Mouse (Mus musculus): ENCODE measurements around the gene Mlec. TPM values are rescaled to one million over a fixed set of nuclear protein-coding genes. Genes with fewer than 3 reads are reported as not detected.

The Mlec gene
- 43.6 and 44.4 TPM in 2 replicates for polyA plus RNA-seq (2015; fragmentation: Nextera tagmentation; extraction: Ambion mirVana)

GRCm38 (mm10) chr5:115158040-115158983 is at the start of gene Mlec:
Gene Mlec, minus strand, starts transcription at chr5:115158179.
- TF ChIP-seq CTCF (IDR thresholded peaks at IDR 0.05; ENCODE audit: low read depth) = peak; percentile 26; the same call in 1 of the 2 replicates
- Histone ChIP-seq H3K4me1 (replicated peaks; ENCODE audit: insufficient read depth, low read length) (peaks cover 36% of the 10 kb centered on the region), H3K4me3 (replicated peaks; ENCODE audit: low read depth, low read length) (peak within 1 kb of the TSS; percentile 93), H3K27ac (peak within 1 kb of the TSS; percentile 96), H3K4me2 (ENCODE audit: low read length) (peak within 1 kb of the TSS; percentile 67), H3K9me3 (replicated peaks; ENCODE audit: low read length) (no peaks in the 10 kb centered on the region), H3K36me3 (ENCODE audit: insufficient read depth, low read length) (no peaks in the 10 kb centered on the region), H3K9ac (ENCODE audit: low read depth, low read length) (peak within 1 kb of the TSS; percentile 96), H3K27me3 (ENCODE audit: insufficient read depth, low read length) (no peaks in the 10 kb centered on the region)
- under 1% methylated on average over 74 of the region's 78 CpGs for WGBS
- DNase-seq (ENCODE audit: low spot score) (peak; percentile 99), ATAC-seq (replicated peaks; ENCODE audit: low FRiP score, low read depth) (peak; percentile 98)

- no peak overlapping the region for H3K4me3 ChIP-seq (replicated peaks; ENCODE audit: low read depth, low read length)
- H3K9me3 ChIP-seq (replicated peaks; ENCODE audit: low read length) = no peaks in the 10 kb centered on the region
- H3K27me3 ChIP-seq (ENCODE audit: insufficient read depth, low read length) = no peaks in the 10 kb centered on the region; the same call in 1 of the 2 replicates
- H3K4me2 ChIP-seq (ENCODE audit: low read length) = no peak overlapping the region
- ATAC-seq (replicated peaks; ENCODE audit: low FRiP score, low read depth) (no peak), DNase-seq (ENCODE audit: low spot score) (no peak)
- H3K9ac ChIP-seq (ENCODE audit: low read depth, low read length) = no peak overlapping the region
- TF ChIP-seq CTCF (IDR thresholded peaks at IDR 0.05; ENCODE audit: low read depth) = 0 out of 2 replicates have a peak, but pooled peaks have one; percentile 18
- 0 out of 2 replicates have a peak, but pooled peaks cover 3% of the 10 kb centered on the region for H3K4me1 ChIP-seq (replicated peaks; ENCODE audit: insufficient read depth, low read length)
- no peak overlapping the region for H3K27ac ChIP-seq
- 61% methylated on average over 5 of the region's 5 CpGs for WGBS
- no peaks in the 10 kb centered on the region for H3K36me3 ChIP-seq (ENCODE audit: insufficient read depth, low read length)
Observed at GRCm38 (mm10) chr5:115207244-115207643, 49.3 kb upstream of the Mlec start.

- Histone ChIP-seq H3K4me1 (replicated peaks; ENCODE audit: insufficient read depth, low read length) (0 out of 2 replicates have a peak, but pooled peaks cover 3% of the 10 kb centered on the region), H3K4me3 (replicated peaks; ENCODE audit: low read depth, low read length) (peak overlapping the region; percentile 31), H3K27me3 (ENCODE audit: insufficient read depth, low read length) (no peaks in the 10 kb centered on the region; the same call in 1 of the 2 replicates), H3K36me3 (ENCODE audit: insufficient read depth, low read length) (no peaks in the 10 kb centered on the region), H3K4me2 (ENCODE audit: low read length) (peak overlapping the region; percentile 64), H3K9me3 (replicated peaks; ENCODE audit: low read length) (no peaks in the 10 kb centered on the region), H3K9ac (ENCODE audit: low read depth, low read length) (peak overlapping the region; percentile 41), H3K27ac (no peak overlapping the region)
- DNase-seq (ENCODE audit: low spot score) (peak; percentile 58), ATAC-seq (replicated peaks; ENCODE audit: low FRiP score, low read depth) (no peak; the same call in 1 of the 2 replicates)
- no peak for TF ChIP-seq CTCF (IDR thresholded peaks at IDR 0.05; ENCODE audit: low read depth)
- WGBS = 3% methylated on average over 31 of the region's 31 CpGs
Observed at GRCm38 (mm10) chr5:115204562-115205311, 46.8 kb upstream of the Mlec start.

- Histone ChIP-seq H3K36me3 (ENCODE audit: insufficient read depth, low read length) (no peaks in the 10 kb centered on the region), H3K27ac (no peak overlapping the region), H3K9me3 (replicated peaks; ENCODE audit: low read length) (no peaks in the 10 kb centered on the region), H3K27me3 (ENCODE audit: insufficient read depth, low read length) (no peaks in the 10 kb centered on the region; the same call in 1 of the 2 replicates), H3K4me1 (replicated peaks; ENCODE audit: insufficient read depth, low read length) (0 out of 2 replicates have a peak, but pooled peaks cover 3% of the 10 kb centered on the region), H3K9ac (ENCODE audit: low read depth, low read length) (no peak overlapping the region), H3K4me2 (ENCODE audit: low read length) (peak overlapping the region; percentile 64), H3K4me3 (replicated peaks; ENCODE audit: low read depth, low read length) (peak overlapping the region; percentile 31)
- ATAC-seq (replicated peaks; ENCODE audit: low FRiP score, low read depth) (peak; percentile 40; the same call in 1 of the 2 replicates), DNase-seq (ENCODE audit: low spot score) (peak; percentile 55)
- no peak for TF ChIP-seq CTCF (IDR thresholded peaks at IDR 0.05; ENCODE audit: low read depth)
- WGBS = 12% methylated on average over 23 of the region's 23 CpGs
Observed at GRCm38 (mm10) chr5:115203735-115204561, 46.0 kb upstream of the Mlec start.

DNA sequence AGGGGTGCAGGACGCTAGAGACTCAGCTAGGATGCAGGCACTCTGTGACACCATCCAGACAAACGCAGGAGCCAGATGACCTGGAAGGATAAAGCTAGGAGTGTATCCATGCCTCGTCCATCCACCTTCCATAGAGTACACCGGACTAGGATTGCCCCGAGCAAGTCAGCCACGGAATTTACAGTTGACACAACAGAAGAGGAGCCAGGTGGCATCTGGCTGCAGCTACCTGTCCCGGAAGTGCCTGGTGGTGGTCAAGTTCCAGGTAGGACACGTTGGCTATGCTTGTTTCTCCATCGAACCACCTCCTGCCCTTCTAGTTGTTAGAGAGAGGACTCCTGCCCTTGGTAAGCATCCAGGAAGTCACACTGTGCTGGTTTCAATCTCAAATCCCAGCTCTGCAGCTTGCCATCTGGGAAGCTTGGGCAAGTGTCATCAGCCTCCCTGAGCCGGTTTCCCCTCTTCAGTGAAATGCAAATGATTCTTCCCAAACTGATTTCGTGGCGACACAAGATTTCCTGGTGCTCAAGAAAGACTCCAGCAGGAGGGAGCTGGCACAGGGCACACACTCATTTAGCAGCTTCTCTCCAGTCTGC is 36.7 kb upstream of the Mlec start:
- no peaks in the 10 kb centered on the region for H3K9me3 ChIP-seq (replicated peaks; ENCODE audit: low read length)
- WGBS = 6% methylated on average over 12 of the region's 12 CpGs
- no peak for ATAC-seq (replicated peaks; ENCODE audit: low FRiP score, low read depth)
- DNase-seq (ENCODE audit: low spot score) = no peak
- TF ChIP-seq CTCF (IDR thresholded peaks at IDR 0.05; ENCODE audit: low read depth) = no peak
- no peaks in the 10 kb centered on the region for H3K36me3 ChIP-seq (ENCODE audit: insufficient read depth, low read length)
- peak overlapping the region; percentile 99 for H3K4me2 ChIP-seq (ENCODE audit: low read length)
- no peak overlapping the region for H3K9ac ChIP-seq (ENCODE audit: low read depth, low read length)
- H3K27ac ChIP-seq = no peak overlapping the region
- H3K27me3 ChIP-seq (ENCODE audit: insufficient read depth, low read length) = peaks cover 37% of the 10 kb centered on the region
- peaks cover 19% of the 10 kb centered on the region for H3K4me1 ChIP-seq (replicated peaks; ENCODE audit: insufficient read depth, low read length)
- no peak overlapping the region for H3K4me3 ChIP-seq (replicated peaks; ENCODE audit: low read depth, low read length)
